Mouse (Mus musculus): ENCODE measurements around the gene Tbx6.

GRCm38 (mm10) chr7:126816494-126816893 is 35.2 kb downstream of the Tbx6 start:
- TF ChIP-seq CTCF (IDR thresholded peaks at IDR 0.05) (no peak), EP300 (IDR thresholded peaks at IDR 0.05) (no peak)
